Mouse (Mus musculus): ENCODE measurements around the gene Rapgefl1. TPM values are rescaled to one million over a fixed set of nuclear protein-coding genes. Genes with fewer than 3 reads are reported as not detected.

Gene Rapgefl1
- 11.6 and 16.3 TPM in 2 replicates for polyA plus RNA-seq (2012; rRNA removed; ENCODE audit: low replicate concordance)

GRCm38 (mm10) chr11:98836651-98837141, at the start of gene Rapgefl1:
Gene Rapgefl1, plus strand, starts transcription at chr11:98836785.

GRCm38 (mm10) chr11:98795015-98795713, 41.4 kb upstream of the Rapgefl1 start, which contains the start of gene Msl1:
Gene Msl1, plus strand, starts transcription at chr11:98795516.

GRCm38 (mm10) chr11:98804605-98805004, 32.0 kb upstream of the Rapgefl1 start, which contains the start of gene Casc3:
Gene Casc3, plus strand, starts transcription at chr11:98804905.

GRCm38 (mm10) chr11:98863028-98863750, 26.6 kb downstream of the Rapgefl1 start, which contains the start of gene Wipf2:
Gene Wipf2, plus strand, starts transcription at chr11:98863638.

Other genes starting within 250 kb of the Rapgefl1 start
- gene Ormdl3, start 249.4 kb upstream of the Rapgefl1 start, polyA plus RNA-seq (2012; rRNA removed; ENCODE audit: low replicate concordance): 218 and 235 TPM in 2 replicates
- gene Lrrc3c, start 238.5 kb upstream of the Rapgefl1 start, polyA plus RNA-seq (2012; rRNA removed; ENCODE audit: low replicate concordance): not detected in 2 replicates
- gene Gm12355, start 211.1 kb upstream of the Rapgefl1 start, polyA plus RNA-seq (2012; rRNA removed; ENCODE audit: low replicate concordance): not detected in 2 replicates
- gene Gsdma3, start 210.4 kb upstream of the Rapgefl1 start, polyA plus RNA-seq (2012; rRNA removed; ENCODE audit: low replicate concordance): 0.52 TPM in 1 of 2 replicates, not detected in the other
- not detected in 2 replicates for gene Gsdma2, start 190.0 kb upstream of the Rapgefl1 start, polyA plus RNA-seq (2012; rRNA removed; ENCODE audit: low replicate concordance)
- gene Gsdma, start 172.4 kb upstream of the Rapgefl1 start, polyA plus RNA-seq (2012; rRNA removed; ENCODE audit: low replicate concordance): 0.05 and 0.52 TPM in 2 replicates
- gene Psmd3, start 154.2 kb upstream of the Rapgefl1 start, polyA plus RNA-seq (2012; rRNA removed; ENCODE audit: low replicate concordance): 169 and 195 TPM in 2 replicates
- 1.1 and 1.7 TPM in 2 replicates for gene Csf3, start 135.5 kb upstream of the Rapgefl1 start, polyA plus RNA-seq (2012; rRNA removed; ENCODE audit: low replicate concordance)
- gene Med24, start 107.3 kb upstream of the Rapgefl1 start, polyA plus RNA-seq (2012; rRNA removed; ENCODE audit: low replicate concordance): 75.8 and 98.2 TPM in 2 replicates
- 88.4 and 134 TPM in 2 replicates for gene Thra, start 96.1 kb upstream of the Rapgefl1 start, polyA plus RNA-seq (2012; rRNA removed; ENCODE audit: low replicate concordance)
- gene Nr1d1, start 61.5 kb upstream of the Rapgefl1 start, polyA plus RNA-seq (2012; rRNA removed; ENCODE audit: low replicate concordance): 163 and 226 TPM in 2 replicates
- 38.4 and 55.7 TPM in 2 replicates for gene Msl1, start 41.3 kb upstream of the Rapgefl1 start, polyA plus RNA-seq (2012; rRNA removed; ENCODE audit: low replicate concordance)
- gene Casc3, start 31.9 kb upstream of the Rapgefl1 start, polyA plus RNA-seq (2012; rRNA removed; ENCODE audit: low replicate concordance): 37.2 and 39.8 TPM in 2 replicates
- 10.4 and 20.9 TPM in 2 replicates for gene Wipf2, start 26.9 kb downstream of the Rapgefl1 start, polyA plus RNA-seq (2012; rRNA removed; ENCODE audit: low replicate concordance)
- gene Cdc6, start 71.0 kb downstream of the Rapgefl1 start, polyA plus RNA-seq (2012; rRNA removed; ENCODE audit: low replicate concordance): 0.30 and 0.56 TPM in 2 replicates
- 29.7 and 75.4 TPM in 2 replicates for gene Rara, start 91.0 kb downstream of the Rapgefl1 start, polyA plus RNA-seq (2012; rRNA removed; ENCODE audit: low replicate concordance)
- 0.14 and 1.6 TPM in 2 replicates for gene Gjd3, start 146.2 kb downstream of the Rapgefl1 start, polyA plus RNA-seq (2012; rRNA removed; ENCODE audit: low replicate concordance)
- gene Top2a, start 187.4 kb downstream of the Rapgefl1 start, polyA plus RNA-seq (2012; rRNA removed; ENCODE audit: low replicate concordance): 1.7 and 2.0 TPM in 2 replicates
- gene Igfbp4, start 204.5 kb downstream of the Rapgefl1 start, polyA plus RNA-seq (2012; rRNA removed; ENCODE audit: low replicate concordance): 630 and 848 TPM in 2 replicates